Mouse (Mus musculus) ES-E14 (cell line): Measurements from ENCODE around the gene Trappc6b.

Source experiments
- ZC3H11A ChIP-seq: IDR thresholded peaks from 2 replicates; pipeline ENCODE4 v1.6.1; 2012; ENCODE audit warnings: low read depth, mild to moderate bottlenecking, inconsistent platforms, low read length, borderline replicate concordance
- ZNF384 ChIP-seq: IDR thresholded peaks from 2 replicates; pipeline ENCODE4 v1.6.1; 2012; ENCODE audit warnings: low read depth, low read length, inconsistent platforms

DNA sequence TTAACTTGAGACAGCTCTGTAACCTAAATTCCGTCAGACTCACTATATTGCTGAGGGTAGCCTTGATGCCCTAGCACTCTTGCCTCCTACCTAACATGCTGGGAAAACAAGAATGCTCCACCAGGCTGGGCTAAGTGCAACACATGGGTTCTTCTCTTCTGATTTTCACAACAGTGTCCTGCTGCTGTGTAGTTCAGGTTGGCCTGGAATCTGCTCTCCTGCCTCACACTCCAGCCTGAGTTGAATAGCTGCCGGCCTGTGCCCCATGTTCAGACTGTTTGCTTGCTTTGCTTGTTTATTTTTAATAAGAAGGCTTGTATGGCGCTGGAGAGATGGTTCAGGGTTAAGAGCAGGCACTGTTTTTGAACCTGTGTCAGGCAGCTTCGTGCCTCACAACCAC, 19.2 kb upstream of the Trappc6b start:
- TF ChIP-seq ZNF384 (no peak), ZC3H11A (no peak)
